Mouse (Mus musculus): ENCODE results near the gene Gkn3. TPM values are rescaled to one million over a fixed set of nuclear protein-coding genes. Genes with fewer than 3 reads are reported as not detected.
A peak's percentile ranks its signal among the peaks of the same experiment; 100 is the strongest.

Gkn3 gene
- polyA plus RNA-seq, 1 experiment: not detected

- Histone ChIP-seq H3K27me3 (ENCODE audit: control insufficient read depth, insufficient read depth, low read length) (no peaks in the 10 kb centered on the region), H3K4me1 (ENCODE audit: control insufficient read depth, insufficient read depth, insufficient read length) (no peaks in the 10 kb centered on the region), H3K27ac (ENCODE audit: insufficient read depth, low read length) (no peak within 1 kb of the TSS), H3K36me3 (ENCODE audit: control insufficient read depth, insufficient read depth, low read length) (no peaks in the 10 kb centered on the region), H3K4me3 (ENCODE audit: extremely low read depth, insufficient read depth, insufficient read length) (no peak within 1 kb of the TSS)
- no peak for DNase-seq (ENCODE audit: low read depth in 1 of 2, low spot score in 2 of 2)
- 92% methylated on average over 9 of the region's 9 CpGs for WGBS
- TF ChIP-seq CTCF (IDR thresholded peaks at IDR 0.05; ENCODE audit: extremely low read depth, insufficient read depth, insufficient read length, insufficient replicate concordance) (no peak), POLR2A (IDR thresholded peaks at IDR 0.05; ENCODE audit: low read depth, low read length) (no peak)
These were observed 15.7 kb downstream of the Gkn3 start, which contains the start of gene Gkn2 for GRCm38 (mm10) chr6:87373057-87373456. Gkn2 (plus strand) TSS chr6:87373357.

- H3K4me1 ChIP-seq (ENCODE audit: control insufficient read depth, insufficient read depth, insufficient read length): no peaks in the 10 kb centered on the region
- H3K36me3 ChIP-seq (ENCODE audit: control insufficient read depth, insufficient read depth, low read length): no peaks in the 10 kb centered on the region
- TF ChIP-seq POLR2A (IDR thresholded peaks at IDR 0.05; ENCODE audit: low read depth, low read length) (no peak), CTCF (IDR thresholded peaks at IDR 0.05; ENCODE audit: extremely low read depth, insufficient read depth, insufficient read length, insufficient replicate concordance) (no peak)
- 91% methylated on average over 5 of the region's 5 CpGs for WGBS
- no peak for DNase-seq (ENCODE audit: low read depth in 1 of 2, low spot score in 2 of 2)
- no peak overlapping the region for H3K4me3 ChIP-seq (ENCODE audit: extremely low read depth, insufficient read depth, insufficient read length)
- H3K27me3 ChIP-seq (ENCODE audit: control insufficient read depth, insufficient read depth, low read length): no peaks in the 10 kb centered on the region
- H3K27ac ChIP-seq (ENCODE audit: insufficient read depth, low read length): no peak overlapping the region
These were observed 19.5 kb downstream of the Gkn3 start for GRCm38 (mm10) chr6:87369223-87369622.

DNA sequence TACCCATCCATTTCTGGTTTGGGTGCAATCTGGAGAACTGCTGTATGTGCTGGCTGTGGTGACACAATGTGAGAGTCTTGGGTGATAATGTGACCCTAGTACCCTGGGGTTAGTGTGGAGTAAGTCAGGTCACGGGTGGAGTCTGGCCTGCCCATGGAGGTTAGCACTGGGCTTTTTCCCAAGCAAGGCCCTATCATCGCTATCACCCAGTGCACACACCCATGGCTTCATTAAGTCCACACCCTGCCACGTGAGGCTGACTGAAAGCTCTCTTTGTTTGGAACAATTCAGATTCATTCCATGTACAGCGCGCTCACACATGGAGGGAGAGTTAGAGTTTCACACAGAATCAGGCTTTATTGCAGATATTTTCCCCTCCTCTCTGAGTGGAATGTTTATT, 34.3 kb downstream of the Gkn3 start:
- Histone ChIP-seq H3K27ac (ENCODE audit: insufficient read depth, low read length) (no peak overlapping the region), H3K36me3 (ENCODE audit: control insufficient read depth, insufficient read depth, low read length) (no peaks in the 10 kb centered on the region), H3K4me3 (ENCODE audit: extremely low read depth, insufficient read depth, insufficient read length) (no peak overlapping the region), H3K4me1 (ENCODE audit: control insufficient read depth, insufficient read depth, insufficient read length) (no peaks in the 10 kb centered on the region), H3K27me3 (ENCODE audit: control insufficient read depth, insufficient read depth, low read length) (no peaks in the 10 kb centered on the region)
- WGBS: 90% methylated on average over 5 of the region's 5 CpGs
- TF ChIP-seq CTCF (IDR thresholded peaks at IDR 0.05; ENCODE audit: extremely low read depth, insufficient read depth, insufficient read length, insufficient replicate concordance) (no peak), POLR2A (IDR thresholded peaks at IDR 0.05; ENCODE audit: low read depth, low read length) (no peak)
- no peak for DNase-seq (ENCODE audit: low read depth in 1 of 2, low spot score in 2 of 2)

GRCm38 (mm10) chr6:87350829-87351228, 37.9 kb downstream of the Gkn3 start, which contains the start of gene Gkn1:
Gkn1 (minus strand) TSS chr6:87350942.
- Histone ChIP-seq H3K27me3 (ENCODE audit: control insufficient read depth, insufficient read depth, low read length) (no peaks in the 10 kb centered on the region), H3K4me3 (ENCODE audit: extremely low read depth, insufficient read depth, insufficient read length) (no peak within 1 kb of the TSS), H3K27ac (ENCODE audit: insufficient read depth, low read length) (no peak within 1 kb of the TSS), H3K36me3 (ENCODE audit: control insufficient read depth, insufficient read depth, low read length) (no peaks in the 10 kb centered on the region), H3K4me1 (ENCODE audit: control insufficient read depth, insufficient read depth, insufficient read length) (no peaks in the 10 kb centered on the region)
- no peak for DNase-seq (ENCODE audit: low read depth in 1 of 2, low spot score in 2 of 2)
- no peak for TF ChIP-seq CTCF (IDR thresholded peaks at IDR 0.05; ENCODE audit: extremely low read depth, insufficient read depth, insufficient read length, insufficient replicate concordance)
- TF ChIP-seq POLR2A (IDR thresholded peaks at IDR 0.05; ENCODE audit: low read depth, low read length): no peak
- 93% methylated on average over 8 of the region's 8 CpGs for WGBS

DNA sequence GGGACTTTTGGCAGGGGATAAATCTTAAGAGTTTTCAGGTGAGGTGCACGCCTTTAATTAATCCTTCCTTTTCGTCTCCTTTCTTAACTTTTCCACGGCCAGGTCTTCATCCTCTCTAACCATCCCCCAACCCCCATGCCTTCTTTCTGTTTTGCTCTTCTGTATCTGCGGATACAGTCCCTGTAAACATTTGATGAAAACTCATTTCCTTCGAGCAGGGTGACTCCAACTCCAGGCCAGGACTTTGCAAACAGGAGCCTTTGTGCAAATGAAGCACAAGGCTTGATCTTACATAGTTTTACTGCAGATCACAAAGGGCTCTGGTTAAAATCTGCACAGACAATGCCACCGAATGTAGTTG, 52.8 kb downstream of the Gkn3 start:
- H3K27ac ChIP-seq (ENCODE audit: insufficient read depth, low read length): no peak overlapping the region
- H3K27me3 ChIP-seq (ENCODE audit: control insufficient read depth, insufficient read depth, low read length): peaks cover 11% of the 10 kb centered on the region
- no peaks in the 10 kb centered on the region for H3K36me3 ChIP-seq (ENCODE audit: control insufficient read depth, insufficient read depth, low read length)
- H3K4me3 ChIP-seq (ENCODE audit: extremely low read depth, insufficient read depth, insufficient read length): no peak overlapping the region
- peaks cover 2% of the 10 kb centered on the region; the same call in 1 of the 2 replicates for H3K4me1 ChIP-seq (ENCODE audit: control insufficient read depth, insufficient read depth, insufficient read length)
- TF ChIP-seq POLR2A (IDR thresholded peaks at IDR 0.05; ENCODE audit: low read depth, low read length) (no peak), CTCF (IDR thresholded peaks at IDR 0.05; ENCODE audit: extremely low read depth, insufficient read depth, insufficient read length, insufficient replicate concordance) (no peak)
- no peak for DNase-seq (ENCODE audit: low read depth in 1 of 2, low spot score in 2 of 2)
- WGBS: 34% methylated on average over 6 of the region's 6 CpGs

GRCm38 (mm10) chr6:87335091-87335934, 53.4 kb downstream of the Gkn3 start, which contains the start of gene Antxr1:
Antxr1 (minus strand) TSS chr6:87335821.
- peak in 1 of 2 experiments; percentile 7 for DNase-seq (ENCODE audit: low read depth in 1 of 2, low spot score in 2 of 2)
- H3K36me3 ChIP-seq (ENCODE audit: control insufficient read depth, insufficient read depth, low read length): no peaks in the 10 kb centered on the region
- peak within 1 kb of the TSS; percentile 67; the same call in 1 of the 2 replicates for H3K27ac ChIP-seq (ENCODE audit: insufficient read depth, low read length)
- TF ChIP-seq POLR2A (IDR thresholded peaks at IDR 0.05; ENCODE audit: low read depth, low read length) (no peak), CTCF (IDR thresholded peaks at IDR 0.05; ENCODE audit: extremely low read depth, insufficient read depth, insufficient read length, insufficient replicate concordance) (no peak)
- H3K4me1 ChIP-seq (ENCODE audit: control insufficient read depth, insufficient read depth, insufficient read length): peaks cover 2% of the 10 kb centered on the region; the same call in 1 of the 2 replicates
- peak within 1 kb of the TSS; percentile 41 for H3K4me3 ChIP-seq (ENCODE audit: extremely low read depth, insufficient read depth, insufficient read length)
- peaks cover 11% of the 10 kb centered on the region for H3K27me3 ChIP-seq (ENCODE audit: control insufficient read depth, insufficient read depth, low read length)
- 3% methylated on average over 54 of the region's 54 CpGs for WGBS

Data from spleen, adult 2 months (tissue).